Mouse (Mus musculus): ENCODE data around the gene Pi4ka. TPM values are rescaled to one million over a fixed set of nuclear protein-coding genes. Genes with fewer than 3 reads are reported as not detected.
A peak's percentile ranks its signal among the peaks of the same experiment; 100 is the strongest.
"Not testable (repeated sequence)": the region's sequence is repeated elsewhere in the genome, so short reads cannot be mapped to it uniquely, and the experiment has no call there.

The Pi4ka gene
- polyA plus RNA-seq, 1 experiment from 2014 or later: 33.6 TPM

- peak; percentile 81 for DNase-seq (ENCODE audit: low spot score)
- Histone ChIP-seq H3K27ac (peak overlapping the region; percentile 98), H3K9me3 (no peaks in the 10 kb centered on the region), H3K4me3 (peak overlapping the region; percentile 93), H3K4me1 (peaks cover 56% of the 10 kb centered on the region), H3K27me3 (ENCODE audit: insufficient read depth, poor library complexity, severe bottlenecking) (no peaks in the 10 kb centered on the region), H3K36me3 (no peaks in the 10 kb centered on the region)
- 1% methylated on average over 12 of the region's 12 CpGs for WGBS
Measured at GRCm38 (mm10) chr16:17234499-17234895, 171.6 kb downstream of the Pi4ka start.

- Histone ChIP-seq H3K27ac (peak overlapping the region; percentile 98), H3K36me3 (no peaks in the 10 kb centered on the region), H3K4me1 (peaks cover 50% of the 10 kb centered on the region), H3K27me3 (ENCODE audit: insufficient read depth, poor library complexity, severe bottlenecking) (no peaks in the 10 kb centered on the region), H3K9me3 (no peaks in the 10 kb centered on the region), H3K4me3 (peak overlapping the region; percentile 93)
- under 1% methylated on average over 60 of the region's 62 CpGs for WGBS
- peak; percentile 88 for DNase-seq (ENCODE audit: low spot score)
Measured at GRCm38 (mm10) chr16:17233702-17234498, 172.2 kb downstream of the Pi4ka start.

DNA sequence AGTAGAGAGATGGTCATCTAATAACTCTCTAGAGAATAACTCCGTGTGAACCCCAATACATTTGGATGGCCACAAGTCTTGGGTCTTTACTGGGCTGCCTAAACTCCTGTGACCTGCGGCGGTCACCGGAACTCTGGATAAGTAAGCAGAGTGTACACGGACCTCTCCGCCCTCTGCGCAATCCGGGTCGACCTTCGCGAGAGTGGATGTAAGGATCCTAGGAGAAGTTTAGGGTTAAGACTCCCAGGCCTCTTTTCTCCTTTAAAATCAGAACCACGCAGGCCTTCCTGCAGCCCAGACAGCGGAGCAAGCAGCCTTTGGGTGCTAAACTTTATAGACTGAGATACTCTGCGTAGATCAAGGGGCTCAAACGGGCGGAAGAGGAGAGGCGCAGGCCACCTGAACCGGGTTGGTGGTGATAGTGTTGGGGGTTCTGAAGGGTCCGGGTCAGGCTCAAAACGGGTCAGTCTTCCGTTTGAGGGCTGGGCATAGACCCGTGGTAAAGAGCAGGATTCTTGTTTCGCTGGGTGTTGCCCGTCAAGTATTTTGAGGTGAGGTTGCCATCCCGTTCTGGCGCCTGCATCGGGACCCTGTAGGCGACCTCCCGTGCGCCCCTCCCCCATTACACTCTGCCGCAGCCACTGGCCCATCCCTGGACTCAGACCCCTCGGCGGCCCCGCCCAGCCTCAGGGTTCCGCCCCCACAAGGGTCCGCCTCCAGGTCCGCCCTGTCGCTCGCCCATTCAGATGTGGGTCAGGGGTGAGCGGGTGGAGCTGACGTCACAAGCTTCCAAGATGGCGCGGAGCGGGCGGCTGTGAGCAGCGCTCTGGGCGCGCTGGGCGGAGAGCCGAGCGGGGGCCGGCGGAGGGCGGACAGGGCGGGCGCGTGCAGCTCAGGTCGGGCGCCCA, 173.1 kb downstream of the Pi4ka start, which contains the start of gene Hic2:
Gene Hic2 (plus strand): TSS at position 779 of the 908 bp plus-strand sequence.
- peak within 1 kb of the TSS; percentile 98 for H3K27ac ChIP-seq
- H3K9me3 ChIP-seq: no peaks in the 10 kb centered on the region
- H3K4me3 ChIP-seq: peak within 1 kb of the TSS; percentile 93
- H3K36me3 ChIP-seq: no peaks in the 10 kb centered on the region
- H3K4me1 ChIP-seq: peaks cover 41% of the 10 kb centered on the region
- DNase-seq (ENCODE audit: low spot score): peak; percentile 98
- no peaks in the 10 kb centered on the region for H3K27me3 ChIP-seq (ENCODE audit: insufficient read depth, poor library complexity, severe bottlenecking)
- under 1% methylated on average over 59 of the region's 59 CpGs for WGBS

GRCm38 (mm10) chr16:17231523-17231922, 174.6 kb downstream of the Pi4ka start:
- H3K27ac ChIP-seq; H3K9me3 ChIP-seq; DNase-seq (ENCODE audit: low spot score); H3K36me3 ChIP-seq; H3K27me3 ChIP-seq (ENCODE audit: insufficient read depth, poor library complexity, severe bottlenecking); H3K4me3 ChIP-seq: not testable (repeated sequence)
- WGBS: 85% methylated on average over 2 of the region's 2 CpGs
- H3K4me1 ChIP-seq: peaks cover 29% of the 10 kb centered on the region

Other genes with a start within 250 kb of the Pi4ka start
- 341 and 377 TPM in 2 replicates for gene Ube2l3, start 203.7 kb downstream of the Pi4ka start, polyA plus RNA-seq (2016; fragmentation: Nextera tagmentation; extraction: Ambion mirVana)
- gene Rimbp3, start 197.7 kb downstream of the Pi4ka start, polyA plus RNA-seq (2016; fragmentation: Nextera tagmentation; extraction: Ambion mirVana): 0.28 and 0.49 TPM in 2 replicates
- 8.6 and 10.6 TPM in 2 replicates for gene Hic2, start 172.7 kb downstream of the Pi4ka start, polyA plus RNA-seq (2016; fragmentation: Nextera tagmentation; extraction: Ambion mirVana)
- 7.3 and 7.7 TPM in 2 replicates for gene Tmem191c, start 130.2 kb downstream of the Pi4ka start, polyA plus RNA-seq (2016; fragmentation: Nextera tagmentation; extraction: Ambion mirVana)
- 1.3 and 20.4 TPM in 2 replicates for gene Serpind1, start 74.9 kb downstream of the Pi4ka start, polyA plus RNA-seq (2016; fragmentation: Nextera tagmentation; extraction: Ambion mirVana)
- gene Snap29, start 328 bp downstream of the Pi4ka start, polyA plus RNA-seq (2016; fragmentation: Nextera tagmentation; extraction: Ambion mirVana): 12.3 and 13.6 TPM in 2 replicates
- gene Crkl, start 45.7 kb upstream of the Pi4ka start, polyA plus RNA-seq (2016; fragmentation: Nextera tagmentation; extraction: Ambion mirVana): 52.6 and 68.9 TPM in 2 replicates
- gene Aifm3, start 83.3 kb upstream of the Pi4ka start, polyA plus RNA-seq (2016; fragmentation: Nextera tagmentation; extraction: Ambion mirVana): 0.71 and 0.97 TPM in 2 replicates
- 60.0 and 69.8 TPM in 2 replicates for gene Lztr1, start 102.4 kb upstream of the Pi4ka start, polyA plus RNA-seq (2016; fragmentation: Nextera tagmentation; extraction: Ambion mirVana)
- gene Thap7, start 124.8 kb upstream of the Pi4ka start, polyA plus RNA-seq (2016; fragmentation: Nextera tagmentation; extraction: Ambion mirVana): 40.8 and 48.4 TPM in 2 replicates
- 0.12 and 0.26 TPM in 2 replicates for gene Lrrc74b, start 154.9 kb upstream of the Pi4ka start, polyA plus RNA-seq (2016; fragmentation: Nextera tagmentation; extraction: Ambion mirVana)
- gene P2rx6, start 155.6 kb upstream of the Pi4ka start, polyA plus RNA-seq (2016; fragmentation: Nextera tagmentation; extraction: Ambion mirVana): 0.39 and 0.73 TPM in 2 replicates
- 3.3 and 8.5 TPM in 2 replicates for gene Slc7a4, start 176.9 kb upstream of the Pi4ka start, polyA plus RNA-seq (2016; fragmentation: Nextera tagmentation; extraction: Ambion mirVana)
- gene Smpd4, start 213.0 kb upstream of the Pi4ka start, polyA plus RNA-seq (2016; fragmentation: Nextera tagmentation; extraction: Ambion mirVana): 39.1 and 44.2 TPM in 2 replicates
- 4.4 and 5.8 TPM in 2 replicates for gene Ccdc74a, start 240.2 kb upstream of the Pi4ka start, polyA plus RNA-seq (2016; fragmentation: Nextera tagmentation; extraction: Ambion mirVana)

Measured in heart, embryonic 10.5 days (tissue).